Mouse (Mus musculus) kidney, postnatal 25 days (tissue): ENCODE measurements around the gene Coq3.

ENCODE experiments used
- DNase-seq, 2 experiments: peaks; one replicate each; pipeline ENCODE4 v3.0.0; 2021; ENCODE audit warnings: mixed read lengths in 2 of 2

The Coq3 gene

GRCm38 (mm10) chr4:21879565-21880220 lies at the start of gene Coq3:
TSS of gene Coq3 (plus strand) at chr4:21879673.
- peak; percentile 77 to 89 for DNase-seq

- no peak for DNase-seq
Measured at GRCm38 (mm10) chr4:21832844-21833243, 46.6 kb upstream of the Coq3 start.

- DNase-seq, result peak; percentile 96 to 97
Measured at GRCm38 (mm10) chr4:21847481-21848286, 31.8 kb upstream of the Coq3 start, which contains the start of gene Pnisr. TSS of gene Pnisr (plus strand) at chr4:21847583.

- DNase-seq, result peak; percentile 93 to 95
Measured at GRCm38 (mm10) chr4:21848287-21848630, 31.2 kb upstream of the Coq3 start.

GRCm38 (mm10) chr4:21857481-21857880 lies 22.0 kb upstream of the Coq3 start:
- no peak for DNase-seq

GRCm38 (mm10) chr4:21865226-21865625 lies 14.2 kb upstream of the Coq3 start:
- no peak for DNase-seq

GRCm38 (mm10) chr4:21878776-21879175 lies 697 bp upstream of the Coq3 start:
- no peak for DNase-seq

- no peak for DNase-seq
Measured at GRCm38 (mm10) chr4:21882806-21883205, 3.3 kb downstream of the Coq3 start.

GRCm38 (mm10) chr4:21885831-21886230 lies 6.4 kb downstream of the Coq3 start:
- DNase-seq, result no peak

GRCm38 (mm10) chr4:21930971-21931771 lies 51.7 kb downstream of the Coq3 start, which contains the start of gene Faxc:
TSS of gene Faxc (plus strand) at chr4:21931329.
- DNase-seq, result peak; percentile 10 to 56

- DNase-seq, result no peak
Measured at GRCm38 (mm10) chr4:21931772-21932630, 52.5 kb downstream of the Coq3 start.

- no peak for DNase-seq
Measured at GRCm38 (mm10) chr4:21935378-21935777, 55.9 kb downstream of the Coq3 start.

GRCm38 (mm10) chr4:21936424-21936823 lies 57.0 kb downstream of the Coq3 start:
- DNase-seq, result no peak

- no peak for DNase-seq
Measured at GRCm38 (mm10) chr4:21937890-21938289, 58.4 kb downstream of the Coq3 start.

GRCm38 (mm10) chr4:21944672-21945071 lies 65.2 kb downstream of the Coq3 start:
- no peak for DNase-seq

- DNase-seq, result peak in 1 of 2 experiments; percentile 51
Measured at GRCm38 (mm10) chr4:21951444-21951843, 72.0 kb downstream of the Coq3 start.

- DNase-seq, result no peak
Measured at GRCm38 (mm10) chr4:21952255-21952654, 72.8 kb downstream of the Coq3 start.

GRCm38 (mm10) chr4:21957570-21958321 lies 78.3 kb downstream of the Coq3 start:
- peak; percentile 51 to 64 for DNase-seq
